Mouse (Mus musculus) liver, embryonic 13.5 days (tissue): ENCODE measurements around the gene Rad18. TPM values are rescaled to one million over a fixed set of nuclear protein-coding genes. Genes with fewer than 3 reads are reported as not detected.
A peak's percentile ranks its signal among the peaks of the same experiment; 100 is the strongest.
"Not testable (repeated sequence)": the region's sequence is repeated elsewhere in the genome, so short reads cannot be mapped to it uniquely, and the experiment has no call there.

Experiments used
- ATAC-seq: fragments of 200-750 bp; cut with Nextera tagmentation; 2 replicates; pipeline ENCODE4 v1.8.0; 2017; ENCODE audit warnings: low read depth, mild to moderate bottlenecking, moderate number of reproducible peaks, moderate library complexity
- DNase-seq: peaks from one replicate; pipeline ENCODE4 v3.0.0; 2022
- H3K27ac ChIP-seq: fragments of 300-500 bp; sonication (generic); 2 replicates; pipeline ENCODE4 v1.5.1; 2015; ENCODE audit warnings: moderate library complexity, mild to moderate bottlenecking, inconsistent platforms
- H3K27me3 ChIP-seq: fragments of 300-500 bp; sonication (generic); 2 replicates; pipeline ENCODE4 v1.6.1; 2015; ENCODE audit warnings: mild to moderate bottlenecking, inconsistent platforms
- H3K36me3 ChIP-seq: fragments of 300-500 bp; sonication (generic); 2 replicates; pipeline ENCODE4 v1.6.1; 2015; ENCODE audit warnings: mild to moderate bottlenecking, inconsistent platforms
- H3K4me1 ChIP-seq: fragments of 300-500 bp; sonication (generic); replicated peaks from 2 replicates; pipeline ENCODE4 v1.6.1; 2015; ENCODE audit warnings: inconsistent platforms
- H3K4me2 ChIP-seq: fragments of 300-500 bp; sonication (generic); 2 replicates; pipeline ENCODE4 v1.6.1; 2015; ENCODE audit warnings: inconsistent platforms, mild to moderate bottlenecking, moderate library complexity
- H3K4me3 ChIP-seq: fragments of 300-500 bp; sonication (generic); replicated peaks from 2 replicates; pipeline ENCODE4 v1.5.1; 2015; ENCODE audit warnings: mild to moderate bottlenecking, inconsistent platforms
- H3K9ac ChIP-seq: fragments of 300-500 bp; sonication (generic); 2 replicates; pipeline ENCODE4 v1.6.1; 2015; ENCODE audit warnings: mild to moderate bottlenecking, inconsistent platforms
- H3K9me3 ChIP-seq: fragments of 300-500 bp; sonication (generic); replicated peaks from 2 replicates; pipeline ENCODE4 v1.6.1; 2016; ENCODE audit warnings: inconsistent platforms
- WGBS: fragments of 180-500 bp; shearing (Covaris S2); methylation state at CpG from one replicate; pipeline ENCODE4 v1.1.7; 2015; ENCODE audit not compliant: insufficient replicate concordance; 5-methylcytosine and 5-hydroxymethylcytosine counted together
- polyA plus RNA-seq: library from polyadenylated mRNA; unstranded; fragments of >200 nt; fragmentation: Nextera tagmentation; extraction: Ambion mirVana; gene quantifications from 2 replicates; pipeline ENCODE4 v1.2.1, GENCODE M21; 2015

Rad18 gene
- polyA plus RNA-seq, 1 experiment from 2014 or later = 30.7 TPM

DNA sequence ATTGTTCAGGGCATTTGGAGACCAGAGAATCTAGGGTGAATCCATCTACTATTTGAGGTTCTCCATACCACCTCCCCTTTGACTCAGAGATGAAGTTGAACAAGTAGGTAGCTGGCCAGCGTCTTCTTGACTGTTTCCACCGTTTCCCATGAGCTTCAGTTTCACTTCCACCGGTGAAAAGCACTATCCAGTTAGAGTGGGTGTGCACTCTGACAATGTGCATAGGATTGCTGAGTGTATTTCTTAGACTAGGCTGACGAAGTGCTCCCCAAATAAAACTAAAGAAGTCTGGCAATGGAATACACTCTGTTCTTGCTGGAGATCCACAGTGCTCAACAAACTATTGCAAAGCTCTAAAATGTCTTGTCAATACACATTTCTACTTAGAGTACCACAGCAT lies 29.0 kb upstream of the Rad18 start:
- Histone ChIP-seq H3K9me3 (no peaks in the 10 kb centered on the region), H3K4me3 (no peak overlapping the region), H3K27me3 (no peaks in the 10 kb centered on the region), H3K9ac (no peak overlapping the region), H3K36me3 (no peaks in the 10 kb centered on the region), H3K27ac (no peak overlapping the region), H3K4me2 (no peak overlapping the region), H3K4me1 (0 out of 2 replicates have a peak, but pooled peaks cover 7% of the 10 kb centered on the region)
- 63% methylated on average over 4 of the region's 4 CpGs for WGBS
- ATAC-seq (no peak), DNase-seq (no peak)

DNA sequence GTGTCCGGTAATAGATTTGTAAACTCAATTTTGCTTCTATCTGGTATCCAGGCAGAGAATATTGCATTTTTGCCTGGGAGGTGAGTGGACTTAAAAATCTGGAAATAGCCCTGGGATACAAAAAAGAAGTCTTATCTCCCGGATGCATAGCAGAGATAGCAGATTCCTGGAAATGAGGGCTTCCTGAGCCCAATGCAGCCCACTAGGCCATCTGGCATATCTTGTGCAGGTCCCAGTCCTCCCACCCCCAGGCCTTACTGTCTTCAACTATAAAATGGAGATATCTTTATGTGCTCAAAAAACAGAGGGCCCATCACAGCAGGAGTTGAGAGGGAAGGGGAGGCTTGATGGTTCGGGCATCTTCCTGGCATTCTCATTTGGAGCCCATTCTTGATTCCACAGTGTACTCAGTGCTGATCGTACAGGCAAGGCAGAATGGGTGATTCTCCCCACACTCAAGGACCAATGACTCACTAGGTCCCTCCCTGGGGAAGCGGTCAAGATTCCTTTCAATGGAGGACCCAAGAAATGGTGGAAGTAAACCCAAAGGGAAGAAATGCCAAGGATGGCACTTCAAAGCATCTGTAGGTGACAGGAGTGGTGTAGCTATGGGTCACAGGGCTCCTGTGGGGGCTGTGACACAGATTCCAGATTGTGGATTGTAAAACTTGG lies 24.1 kb upstream of the Rad18 start:
- H3K9me3 ChIP-seq = no peaks in the 10 kb centered on the region
- no peak for DNase-seq
- H3K27ac ChIP-seq = no peak overlapping the region
- ATAC-seq = no peak
- H3K4me3 ChIP-seq = no peak overlapping the region
- H3K9ac ChIP-seq = no peak overlapping the region
- no peaks in the 10 kb centered on the region for H3K36me3 ChIP-seq
- no peak overlapping the region for H3K4me2 ChIP-seq
- WGBS = 59% methylated on average over 5 of the region's 5 CpGs
- H3K4me1 ChIP-seq = 0 out of 2 replicates have a peak, but pooled peaks cover 3% of the 10 kb centered on the region
- H3K27me3 ChIP-seq = no peaks in the 10 kb centered on the region

DNA sequence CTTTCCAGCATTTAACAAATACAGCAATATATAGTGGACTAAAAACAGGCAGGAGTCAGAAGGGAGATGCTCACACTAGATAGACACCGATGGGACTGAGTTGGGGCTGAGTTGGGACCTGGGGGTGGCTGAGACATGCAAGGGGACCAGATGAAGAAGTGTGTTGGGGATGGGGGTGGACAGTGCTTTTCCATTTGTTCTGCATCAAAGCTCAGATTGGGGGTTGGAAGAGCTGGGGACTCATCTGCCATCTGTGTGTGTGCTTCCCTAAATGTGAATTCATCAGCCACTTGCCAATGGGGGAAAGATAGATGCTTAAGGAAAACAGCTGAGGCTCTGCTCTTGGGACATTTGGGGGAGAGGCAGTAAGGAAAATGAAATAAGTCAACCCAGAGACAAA lies 23.5 kb upstream of the Rad18 start:
- Histone ChIP-seq H3K36me3 (no peaks in the 10 kb centered on the region), H3K4me2 (no peak overlapping the region), H3K4me3 (no peak overlapping the region), H3K4me1 (0 out of 2 replicates have a peak, but pooled peaks cover 3% of the 10 kb centered on the region), H3K27me3 (no peaks in the 10 kb centered on the region), H3K9me3 (no peaks in the 10 kb centered on the region), H3K9ac (no peak overlapping the region), H3K27ac (no peak overlapping the region)
- WGBS = 58% methylated on average over 1 of the region's 1 CpGs
- DNase-seq (no peak), ATAC-seq (no peak)

DNA sequence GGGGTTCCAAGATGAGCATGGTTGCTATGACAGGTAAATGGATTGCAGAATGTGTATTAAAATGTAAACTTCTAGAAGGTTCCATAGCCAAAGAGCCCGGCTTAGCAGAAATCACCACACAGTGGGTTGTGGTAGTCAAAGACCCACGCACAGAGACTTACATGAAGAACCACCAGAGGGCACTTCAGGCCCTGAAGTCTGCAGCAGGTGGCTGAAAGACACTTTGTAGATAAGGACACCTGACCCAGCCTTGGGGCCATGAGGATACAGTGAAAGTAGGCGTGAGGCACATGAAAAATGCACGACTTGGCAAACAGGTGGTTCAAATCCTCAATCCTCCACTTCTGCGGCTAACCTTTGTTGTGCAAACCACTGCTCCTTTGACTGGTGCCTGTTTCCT lies 20.7 kb upstream of the Rad18 start:
- no peak for DNase-seq
- no peaks in the 10 kb centered on the region for H3K36me3 ChIP-seq
- 49% methylated on average over 5 of the region's 5 CpGs for WGBS
- no peak overlapping the region for H3K27ac ChIP-seq
- H3K9ac ChIP-seq = no peak overlapping the region
- no peaks in the 10 kb centered on the region for H3K9me3 ChIP-seq
- H3K4me3 ChIP-seq = no peak overlapping the region
- no peak overlapping the region for H3K4me2 ChIP-seq
- H3K27me3 ChIP-seq = no peaks in the 10 kb centered on the region
- no peak for ATAC-seq
- H3K4me1 ChIP-seq = 0 out of 2 replicates have a peak, but pooled peaks cover 3% of the 10 kb centered on the region

DNA sequence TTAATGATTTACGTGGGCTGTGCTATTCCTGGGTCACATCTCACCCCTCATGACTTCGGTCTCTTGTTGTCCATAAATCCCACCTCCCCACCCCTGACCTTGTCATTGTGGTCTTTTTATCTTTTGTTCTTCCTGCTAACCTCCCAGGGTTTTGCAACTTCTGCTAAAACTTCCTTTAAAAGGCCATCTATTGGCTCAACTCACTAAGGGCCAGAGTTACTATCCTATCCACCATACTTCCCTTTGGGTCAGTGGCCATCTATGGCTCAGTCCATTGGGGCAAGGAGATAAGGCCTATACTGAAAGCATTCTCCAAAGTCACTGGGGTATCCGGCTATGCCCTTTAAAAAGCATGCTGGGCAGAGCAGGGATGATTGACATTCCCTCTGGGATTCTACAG lies 17.5 kb upstream of the Rad18 start:
- no peaks in the 10 kb centered on the region for H3K36me3 ChIP-seq
- H3K9me3 ChIP-seq = no peaks in the 10 kb centered on the region
- DNase-seq (no peak), ATAC-seq (no peak)
- no peak overlapping the region for H3K4me3 ChIP-seq
- no peaks in the 10 kb centered on the region for H3K4me1 ChIP-seq
- no peak overlapping the region for H3K4me2 ChIP-seq
- no peaks in the 10 kb centered on the region for H3K27me3 ChIP-seq
- H3K27ac ChIP-seq = no peak overlapping the region
- no peak overlapping the region for H3K9ac ChIP-seq
- WGBS = 30% methylated on average over 3 of the region's 3 CpGs

DNA sequence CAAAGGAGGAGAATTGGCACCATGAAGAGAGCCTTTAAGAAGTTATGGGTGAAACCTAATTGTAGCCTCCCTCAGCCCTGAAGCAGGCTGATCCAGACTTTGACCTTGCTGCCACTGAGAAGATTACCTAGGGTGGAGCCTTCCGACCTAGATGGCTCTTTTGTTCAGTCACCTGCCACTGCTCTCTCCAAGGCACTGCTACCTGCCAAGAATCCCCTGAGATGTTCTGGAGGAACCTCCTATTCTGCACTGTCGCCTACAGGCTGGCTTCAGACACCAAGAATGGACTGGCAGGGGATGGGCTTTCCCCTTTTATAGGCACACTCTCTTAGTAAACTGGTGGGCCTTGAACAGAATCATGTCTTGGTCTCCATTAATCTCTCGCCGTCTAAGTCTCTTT lies 5.8 kb upstream of the Rad18 start:
- not testable (repeated sequence) for H3K4me1 ChIP-seq

DNA sequence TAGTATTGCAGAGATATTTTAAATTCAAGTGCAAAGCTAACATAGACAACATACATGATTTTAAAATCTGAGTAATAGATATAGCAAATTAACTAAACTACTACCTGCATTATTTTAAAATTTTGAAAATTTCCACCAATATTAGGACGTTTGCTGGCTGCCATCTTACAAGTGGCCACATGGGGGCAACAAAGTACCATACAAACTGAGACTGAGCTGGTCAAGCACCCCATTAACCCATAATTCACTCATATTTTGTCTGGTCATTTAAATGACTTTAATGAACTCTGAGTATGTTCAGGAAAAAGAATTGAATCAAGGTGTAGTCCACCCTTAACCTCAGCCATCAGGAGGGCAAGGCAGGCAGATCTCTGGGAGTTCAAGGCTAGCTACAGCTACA lies 3.9 kb upstream of the Rad18 start:
- Histone ChIP-seq H3K27ac (no peak overlapping the region), H3K36me3 (no peaks in the 10 kb centered on the region), H3K9ac (no peak overlapping the region), H3K4me2 (no peak overlapping the region), H3K4me1 (peaks cover 12% of the 10 kb centered on the region), H3K27me3 (0 out of 2 replicates have a peak, but pooled peaks cover 3% of the 10 kb centered on the region), H3K4me3 (no peak overlapping the region), H3K9me3 (no peaks in the 10 kb centered on the region)
- ATAC-seq = no peak
- 0% methylated on average over 1 of the region's 1 CpGs for WGBS
- peak; percentile 14 for DNase-seq

More for the DNA sequence above, 5.8 kb upstream of the Rad18 start:
- H3K9ac ChIP-seq, DNase-seq, H3K9me3 ChIP-seq, H3K27ac ChIP-seq, H3K36me3 ChIP-seq, H3K4me3 ChIP-seq, H3K4me2 ChIP-seq, H3K27me3 ChIP-seq, ATAC-seq: not testable (repeated sequence)
- 76% methylated on average over 4 of the region's 4 CpGs for WGBS

DNA sequence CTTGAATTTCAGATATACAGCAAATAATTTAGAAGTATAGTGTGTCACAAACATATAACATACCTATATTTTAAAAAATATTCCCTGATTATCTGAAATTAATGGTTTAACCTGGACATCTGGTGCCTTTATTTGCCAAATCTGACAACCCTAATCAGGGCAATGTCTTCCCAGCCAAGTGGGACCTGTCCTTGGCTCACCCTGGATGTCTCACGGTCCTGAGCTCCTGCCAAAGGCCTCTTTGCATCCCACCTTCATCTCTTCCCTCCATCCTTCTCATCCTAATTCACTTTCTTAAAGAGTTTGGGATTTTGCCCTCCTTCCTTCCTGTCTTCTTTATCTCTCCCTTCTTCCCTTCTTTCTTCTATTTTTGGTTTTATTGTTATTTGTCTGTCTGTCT lies 2.6 kb upstream of the Rad18 start:
- ATAC-seq (no peak), DNase-seq (no peak)
- Histone ChIP-seq H3K4me2 (no peak overlapping the region), H3K27ac (no peak overlapping the region), H3K36me3 (no peaks in the 10 kb centered on the region), H3K4me1 (peaks cover 22% of the 10 kb centered on the region), H3K4me3 (no peak overlapping the region), H3K27me3 (0 out of 2 replicates have a peak, but pooled peaks cover 3% of the 10 kb centered on the region), H3K9me3 (no peaks in the 10 kb centered on the region), H3K9ac (no peak overlapping the region)
- 37% methylated on average over 1 of the region's 1 CpGs for WGBS

DNA sequence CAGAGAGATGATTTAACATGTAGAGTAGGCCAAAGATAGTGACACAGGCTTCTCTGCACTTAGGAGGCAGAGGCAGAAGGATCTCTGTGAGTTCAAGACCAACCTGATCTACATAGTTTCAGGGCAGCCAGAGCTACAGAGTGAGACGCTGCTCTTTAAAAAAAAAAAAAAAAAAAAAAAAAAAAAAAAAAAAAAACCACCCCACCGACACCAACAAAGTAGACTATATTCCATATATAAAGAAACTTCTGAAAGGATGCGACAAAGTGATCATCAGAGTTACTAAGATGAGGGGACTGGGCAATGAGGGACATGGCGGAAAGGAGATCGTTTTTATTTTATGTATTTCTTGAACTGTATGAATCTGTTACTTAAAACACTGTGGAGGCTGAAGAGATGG lies 2.0 kb downstream of the Rad18 start:
- peak overlapping the region; percentile 70; the same call in 1 of the 2 replicates for H3K4me2 ChIP-seq

DNA sequence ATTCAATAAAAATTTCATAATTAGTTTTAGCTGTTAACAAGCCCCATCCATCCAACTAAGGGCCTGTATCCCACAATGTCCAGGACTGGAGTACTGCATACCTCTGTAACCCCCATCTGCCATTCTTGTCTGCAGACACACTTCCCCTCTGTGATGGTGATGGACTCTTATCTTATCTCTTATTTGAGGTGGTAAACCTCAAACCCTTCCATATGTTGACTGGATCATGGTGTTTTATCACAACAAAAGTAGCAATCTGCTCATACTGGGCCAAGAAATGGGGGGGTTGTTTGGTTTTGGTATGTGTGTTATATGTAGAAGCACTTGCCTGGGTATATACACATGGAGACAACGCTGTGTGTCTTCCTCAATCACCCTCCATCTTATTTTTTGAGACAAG lies 5.0 kb downstream of the Rad18 start:
- Histone ChIP-seq H3K4me2 (no peak overlapping the region), H3K9me3 (no peaks in the 10 kb centered on the region), H3K4me1 (peaks cover 17% of the 10 kb centered on the region), H3K27me3 (no peaks in the 10 kb centered on the region), H3K4me3 (no peak overlapping the region), H3K36me3 (peaks cover 48% of the 10 kb centered on the region), H3K9ac (no peak overlapping the region), H3K27ac (no peak overlapping the region)
- WGBS = 81% methylated on average over 1 of the region's 1 CpGs
- ATAC-seq (no peak), DNase-seq (no peak)

More for the DNA sequence above, 2.0 kb downstream of the Rad18 start:
- Histone ChIP-seq H3K27ac (no peak overlapping the region; the same call in 1 of the 2 replicates), H3K27me3 (0 out of 2 replicates have a peak, but pooled peaks cover 3% of the 10 kb centered on the region), H3K9ac (peak overlapping the region; percentile 82; the same call in 1 of the 2 replicates), H3K4me3 (peak overlapping the region; percentile 73), H3K9me3 (no peaks in the 10 kb centered on the region), H3K36me3 (peaks cover 28% of the 10 kb centered on the region), H3K4me1 (peaks cover 23% of the 10 kb centered on the region)
- DNase-seq = no peak
- 96% methylated on average over 5 of the region's 5 CpGs for WGBS
- ATAC-seq = no peak

DNA sequence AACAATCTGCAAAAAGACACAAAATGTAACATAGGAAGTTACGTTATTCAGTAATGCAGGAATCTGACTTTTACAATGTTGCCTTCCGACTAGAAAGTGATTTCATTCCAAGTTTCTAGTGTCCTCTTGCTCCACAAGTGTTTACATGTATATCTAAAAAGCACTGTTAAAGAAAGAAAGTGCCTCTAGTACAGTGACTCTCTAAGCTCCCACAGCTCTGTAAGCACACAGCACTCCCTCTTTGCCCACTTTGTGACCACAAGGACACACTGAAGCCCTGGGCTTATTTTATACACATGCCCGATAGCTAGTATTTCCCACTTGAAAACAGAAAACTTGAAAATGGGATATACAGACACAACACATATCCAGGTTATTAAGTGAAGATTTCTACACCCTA lies 8.5 kb downstream of the Rad18 start:
- Histone ChIP-seq H3K27me3 (no peaks in the 10 kb centered on the region), H3K9me3 (no peaks in the 10 kb centered on the region), H3K4me3 (no peak overlapping the region), H3K27ac (no peak overlapping the region), H3K4me1 (peaks cover 11% of the 10 kb centered on the region), H3K4me2 (no peak overlapping the region), H3K36me3 (peaks cover 56% of the 10 kb centered on the region), H3K9ac (no peak overlapping the region)
- 83% methylated on average over 3 of the region's 3 CpGs for WGBS
- DNase-seq (no peak), ATAC-seq (no peak)

DNA sequence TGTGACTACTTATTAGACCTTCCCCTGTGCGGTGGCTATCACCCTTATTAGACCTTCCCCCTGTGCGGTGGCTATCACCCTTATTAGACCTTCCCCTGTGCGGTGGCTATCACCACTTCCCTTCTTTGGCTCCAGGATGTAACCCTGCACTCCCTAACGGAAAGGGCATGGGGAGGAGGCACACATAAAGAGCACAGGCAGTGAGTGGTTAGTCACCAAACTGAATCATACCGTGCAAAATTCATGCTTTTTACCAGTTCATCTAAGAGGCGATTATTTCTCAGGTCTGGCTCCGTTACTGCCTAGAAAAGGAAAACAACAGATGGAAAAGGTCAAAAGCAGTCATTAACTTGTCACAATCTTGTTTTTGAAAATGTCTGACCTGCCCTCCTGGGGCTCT lies 10.0 kb downstream of the Rad18 start:
- Histone ChIP-seq H3K36me3 (peaks cover 56% of the 10 kb centered on the region), H3K9me3 (no peaks in the 10 kb centered on the region), H3K4me2 (no peak overlapping the region), H3K9ac (no peak overlapping the region), H3K27ac (no peak overlapping the region), H3K4me3 (no peak overlapping the region), H3K4me1 (peaks cover 11% of the 10 kb centered on the region), H3K27me3 (no peaks in the 10 kb centered on the region)
- DNase-seq (no peak), ATAC-seq (no peak)
- WGBS = 41% methylated on average over 7 of the region's 7 CpGs
